Mouse (Mus musculus): ENCODE data around the gene Rcsd1. TPM values are rescaled to one million over a fixed set of nuclear protein-coding genes. Genes with fewer than 3 reads are reported as not detected.

Rcsd1 gene
- polyA plus RNA-seq, 1 experiment: 4.8 TPM

DNA sequence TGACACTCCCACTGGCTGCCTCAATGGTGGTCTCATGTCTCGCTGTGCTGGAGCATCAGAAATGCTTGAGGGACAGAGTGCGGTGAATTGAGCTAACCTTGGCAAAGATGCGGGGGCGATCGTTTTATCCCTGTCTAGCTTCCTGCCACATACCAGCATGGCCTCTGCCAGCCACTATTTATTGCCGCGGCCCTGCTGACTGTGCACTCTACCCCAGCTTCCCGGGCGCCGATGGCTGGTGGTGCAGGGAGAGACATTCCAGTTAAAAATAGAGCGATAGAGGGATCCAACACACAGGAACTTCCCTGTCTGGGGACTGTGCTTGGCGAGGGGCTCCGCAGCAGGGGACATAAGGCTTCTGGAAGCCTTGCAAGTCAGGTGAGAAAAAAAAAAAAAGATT, 42.2 kb downstream of the Rcsd1 start:
- peak overlapping the region; percentile 42; the same call in 1 of the 2 replicates for H3K27ac ChIP-seq (replicated peaks; ENCODE audit: low read depth, low read length)
- H3K4me1 ChIP-seq (ENCODE audit: control insufficient read depth, insufficient read depth, insufficient read length, low read length): peaks cover 7% of the 10 kb centered on the region
- no peak overlapping the region for H3K4me3 ChIP-seq (ENCODE audit: insufficient read depth, low read depth, low read length)

DNA sequence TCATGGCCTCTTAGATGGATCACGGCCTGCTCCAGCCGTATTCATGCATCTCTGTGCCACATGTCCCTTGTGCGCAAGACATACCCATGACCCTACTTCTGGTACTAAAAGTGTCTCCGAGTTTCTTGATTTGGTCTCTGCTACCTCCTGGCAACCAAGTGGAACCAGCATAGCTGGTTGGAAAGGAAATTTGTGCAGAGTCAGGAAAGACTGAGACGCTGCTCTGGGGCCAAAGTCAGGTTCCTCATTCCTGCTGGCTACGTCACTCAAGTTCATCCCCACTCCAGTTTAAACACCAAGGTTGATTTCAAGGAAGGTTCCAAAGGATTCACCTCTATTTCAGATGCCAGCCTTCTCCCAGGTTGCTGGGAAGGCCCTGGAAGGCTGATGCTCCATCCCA, 42.6 kb downstream of the Rcsd1 start:
- Histone ChIP-seq H3K4me1 (ENCODE audit: control insufficient read depth, insufficient read depth, insufficient read length, low read length) (peaks cover 7% of the 10 kb centered on the region), H3K4me3 (ENCODE audit: insufficient read depth, low read depth, low read length) (no peak overlapping the region), H3K27ac (replicated peaks; ENCODE audit: low read depth, low read length) (peak overlapping the region; percentile 42; the same call in 1 of the 2 replicates)

DNA sequence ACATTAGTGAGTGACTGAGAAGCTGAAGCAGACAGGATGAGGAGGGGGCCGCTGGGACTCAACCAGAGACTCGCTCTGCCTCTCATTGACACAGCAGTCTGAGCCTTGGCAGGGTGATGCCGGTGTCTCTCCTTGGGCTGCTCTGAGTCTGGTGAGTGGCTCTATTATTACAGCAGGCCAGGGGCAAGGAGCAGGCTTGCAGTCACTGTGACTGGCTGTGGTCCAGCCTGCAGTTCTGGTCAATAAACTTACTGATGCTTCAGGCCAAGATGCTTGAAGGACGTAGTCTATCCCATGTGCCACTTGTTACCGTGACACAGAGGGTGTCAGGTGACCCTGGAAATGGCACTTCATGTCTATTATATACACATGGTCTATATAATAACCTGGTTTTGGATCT, 43.8 kb downstream of the Rcsd1 start:
- Histone ChIP-seq H3K4me3 (ENCODE audit: insufficient read depth, low read depth, low read length) (no peak overlapping the region), H3K27ac (replicated peaks; ENCODE audit: low read depth, low read length) (no peak overlapping the region), H3K4me1 (ENCODE audit: control insufficient read depth, insufficient read depth, insufficient read length, low read length) (peaks cover 7% of the 10 kb centered on the region)

DNA sequence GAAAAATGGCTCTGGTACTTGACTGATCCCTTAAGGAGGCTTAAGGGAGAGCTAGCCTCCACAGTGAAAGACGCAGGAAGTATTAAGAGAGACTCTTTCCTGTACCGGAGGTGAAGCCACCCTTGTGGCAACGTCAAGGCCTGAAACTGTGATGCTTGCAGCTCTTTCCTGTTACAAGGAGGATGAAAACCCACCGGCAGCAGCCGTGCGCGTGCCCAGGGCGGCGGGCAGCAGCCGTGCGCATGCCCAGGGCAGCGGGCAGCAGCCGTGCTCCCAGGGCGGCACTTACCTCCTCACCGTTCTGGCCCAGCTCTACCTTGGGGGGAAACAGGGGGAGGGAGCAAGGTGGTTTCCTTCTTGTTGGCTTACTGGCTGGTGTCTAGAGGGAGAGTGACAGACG, 46.3 kb downstream of the Rcsd1 start:
- Histone ChIP-seq H3K4me3 (ENCODE audit: insufficient read depth, low read depth, low read length) (no peak overlapping the region), H3K4me1 (ENCODE audit: control insufficient read depth, insufficient read depth, insufficient read length, low read length) (peaks cover 5% of the 10 kb centered on the region), H3K27ac (replicated peaks; ENCODE audit: low read depth, low read length) (peak overlapping the region; percentile 28)

DNA sequence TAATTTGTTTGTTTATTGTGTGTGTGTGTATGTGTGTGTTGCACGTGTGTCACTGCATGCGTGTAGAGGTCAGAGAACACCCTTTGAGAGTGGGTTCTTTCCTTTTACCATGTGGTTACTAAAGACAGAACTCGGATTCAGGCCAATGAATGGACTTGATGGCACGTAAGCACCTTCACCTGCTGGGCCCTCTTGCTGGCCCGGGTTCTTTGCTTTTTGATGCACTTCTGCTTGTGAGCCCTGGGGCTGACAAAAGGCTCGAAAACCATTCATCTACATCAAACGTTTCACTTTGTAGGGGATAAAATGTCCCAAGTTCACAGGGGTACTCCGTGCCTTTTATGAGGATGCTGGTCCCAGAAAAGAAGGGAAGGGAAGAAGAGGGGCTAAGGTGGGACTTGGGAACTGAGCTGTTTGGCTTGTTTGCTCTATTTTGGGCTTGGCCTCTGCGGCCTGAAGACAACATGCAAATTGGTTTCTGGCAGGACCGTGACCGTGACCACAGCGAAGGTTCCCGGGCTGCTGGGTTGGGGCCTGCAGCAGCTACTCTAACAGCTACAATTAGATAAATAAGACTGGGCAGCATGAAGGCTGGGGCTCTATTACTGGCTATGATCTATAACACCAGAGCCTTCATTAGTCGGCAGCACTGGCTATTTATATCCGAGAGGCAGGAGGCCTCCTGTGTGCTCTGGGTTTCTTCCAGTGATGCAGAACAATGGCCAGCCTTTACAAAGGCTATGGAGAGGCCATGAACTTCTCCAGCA, 46.9 kb downstream of the Rcsd1 start:
- peaks cover 5% of the 10 kb centered on the region for H3K4me1 ChIP-seq (ENCODE audit: control insufficient read depth, insufficient read depth, insufficient read length, low read length)
- H3K4me3 ChIP-seq (ENCODE audit: insufficient read depth, low read depth, low read length): no peak overlapping the region
- H3K27ac ChIP-seq (replicated peaks; ENCODE audit: low read depth, low read length): peak overlapping the region; percentile 28

DNA sequence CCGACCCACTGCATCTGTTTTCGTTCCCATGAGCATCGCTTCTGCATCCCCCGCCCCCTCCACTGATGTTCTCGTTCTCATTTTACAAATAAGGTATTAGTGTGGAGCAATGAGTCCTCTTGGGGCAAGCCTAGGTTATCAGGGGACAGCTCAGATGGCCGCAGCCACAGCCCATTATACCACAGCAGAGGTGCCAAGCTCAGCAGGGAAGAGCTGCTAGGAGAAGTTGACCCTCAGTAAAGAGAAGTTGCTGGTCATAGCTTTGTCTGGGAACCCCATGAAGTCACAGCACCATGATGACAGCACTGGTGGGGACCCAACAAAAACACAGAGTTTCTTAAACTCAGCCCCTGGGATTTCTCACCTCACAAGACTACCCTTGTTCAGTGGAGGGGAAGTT, 47.8 kb downstream of the Rcsd1 start:
- H3K4me3 ChIP-seq (ENCODE audit: insufficient read depth, low read depth, low read length): no peak overlapping the region
- H3K27ac ChIP-seq (replicated peaks; ENCODE audit: low read depth, low read length): no peak overlapping the region
- peaks cover 5% of the 10 kb centered on the region; the same call in 1 of the 2 replicates for H3K4me1 ChIP-seq (ENCODE audit: control insufficient read depth, insufficient read depth, insufficient read length, low read length)

DNA sequence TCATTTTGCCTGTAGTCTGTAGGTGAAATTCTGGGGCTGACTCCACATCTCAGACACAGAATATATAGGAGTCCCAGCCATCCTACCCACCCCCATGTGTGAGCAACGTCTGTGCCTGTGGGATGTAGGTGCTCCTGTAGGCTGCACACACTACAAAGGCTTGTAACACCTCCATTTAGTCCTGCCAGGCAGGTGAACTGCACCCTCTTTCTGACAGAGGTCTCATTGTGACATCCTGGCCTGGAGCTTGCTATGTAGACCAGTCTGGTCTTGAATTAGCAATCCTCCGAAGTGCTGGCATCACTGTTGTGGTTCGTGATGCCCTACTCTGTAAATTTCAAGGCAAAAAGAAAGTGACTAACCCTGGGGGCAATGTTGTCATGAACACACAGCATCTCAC, 48.4 kb downstream of the Rcsd1 start:
- Histone ChIP-seq H3K4me3 (ENCODE audit: insufficient read depth, low read depth, low read length) (no peak overlapping the region), H3K27ac (replicated peaks; ENCODE audit: low read depth, low read length) (no peak overlapping the region), H3K4me1 (ENCODE audit: control insufficient read depth, insufficient read depth, insufficient read length, low read length) (peaks cover 5% of the 10 kb centered on the region; the same call in 1 of the 2 replicates)

DNA sequence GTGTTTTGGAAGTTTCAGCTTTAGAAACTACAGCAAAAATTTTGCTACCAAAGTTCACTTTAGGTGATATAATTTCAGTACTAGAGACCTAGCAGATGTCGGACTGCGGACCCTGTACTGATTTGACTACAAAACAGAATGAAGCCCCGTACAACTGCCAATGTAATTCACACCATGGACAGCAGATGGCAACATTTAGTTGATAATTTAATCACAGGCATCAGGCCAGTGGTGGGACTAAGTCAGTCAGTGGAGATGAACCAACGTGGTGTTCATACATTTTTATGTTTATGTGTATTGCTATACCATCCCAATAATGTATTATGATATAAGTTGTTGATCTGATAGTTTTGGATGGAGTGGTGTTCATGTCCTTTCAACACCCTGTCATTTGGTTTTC, 48.8 kb downstream of the Rcsd1 start:
- no peak overlapping the region for H3K27ac ChIP-seq (replicated peaks; ENCODE audit: low read depth, low read length)
- no peak overlapping the region for H3K4me3 ChIP-seq (ENCODE audit: insufficient read depth, low read depth, low read length)
- H3K4me1 ChIP-seq (ENCODE audit: control insufficient read depth, insufficient read depth, insufficient read length, low read length): peaks cover 5% of the 10 kb centered on the region; the same call in 1 of the 2 replicates

DNA sequence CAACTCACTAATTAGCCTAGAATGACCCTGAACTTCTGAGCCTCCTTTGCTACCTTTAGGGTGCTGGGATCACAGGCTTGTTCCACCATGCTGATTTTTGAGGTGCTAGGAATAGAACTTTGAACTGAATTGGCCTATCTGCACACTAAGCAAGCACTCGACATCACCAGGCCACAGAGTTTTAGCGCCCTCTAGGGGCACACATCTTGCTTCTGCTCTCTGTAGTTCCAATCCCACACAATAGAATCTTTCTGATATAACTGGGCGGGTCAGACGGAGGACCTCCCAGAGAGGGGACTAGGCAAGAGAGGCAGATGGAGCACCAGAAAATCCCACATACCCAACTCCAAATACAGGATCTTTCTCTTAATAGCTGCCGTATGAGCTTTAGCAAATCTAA, 51.0 kb downstream of the Rcsd1 start:
- Histone ChIP-seq H3K4me3 (ENCODE audit: insufficient read depth, low read depth, low read length) (no peak overlapping the region), H3K4me1 (ENCODE audit: control insufficient read depth, insufficient read depth, insufficient read length, low read length) (peaks cover 5% of the 10 kb centered on the region; the same call in 1 of the 2 replicates), H3K27ac (replicated peaks; ENCODE audit: low read depth, low read length) (no peak overlapping the region)

DNA sequence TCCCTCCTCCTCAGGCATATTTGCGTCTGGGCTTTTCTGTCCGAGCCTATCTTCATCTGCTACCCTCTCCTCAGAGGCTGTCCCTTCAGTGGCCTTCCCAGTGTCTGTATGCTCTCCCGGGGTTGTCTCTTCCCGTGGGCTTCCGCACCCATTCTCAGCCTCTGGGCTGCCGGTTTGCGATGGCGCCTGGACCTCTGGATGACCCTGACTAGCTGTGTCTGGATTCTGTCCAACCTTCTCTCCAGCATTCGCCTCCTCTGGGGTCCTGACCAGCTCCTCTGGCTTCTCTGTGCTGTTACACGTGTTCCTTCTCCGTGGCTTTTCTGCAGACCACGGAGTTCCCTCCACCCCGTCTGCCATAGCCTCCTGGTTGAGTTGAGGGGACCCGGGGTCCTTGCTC, 54.1 kb downstream of the Rcsd1 start:
- Histone ChIP-seq H3K27ac (replicated peaks; ENCODE audit: low read depth, low read length) (no peak overlapping the region), H3K4me1 (ENCODE audit: control insufficient read depth, insufficient read depth, insufficient read length, low read length) (peaks cover 3% of the 10 kb centered on the region; the same call in 1 of the 2 replicates), H3K4me3 (ENCODE audit: insufficient read depth, low read depth, low read length) (no peak overlapping the region)

DNA sequence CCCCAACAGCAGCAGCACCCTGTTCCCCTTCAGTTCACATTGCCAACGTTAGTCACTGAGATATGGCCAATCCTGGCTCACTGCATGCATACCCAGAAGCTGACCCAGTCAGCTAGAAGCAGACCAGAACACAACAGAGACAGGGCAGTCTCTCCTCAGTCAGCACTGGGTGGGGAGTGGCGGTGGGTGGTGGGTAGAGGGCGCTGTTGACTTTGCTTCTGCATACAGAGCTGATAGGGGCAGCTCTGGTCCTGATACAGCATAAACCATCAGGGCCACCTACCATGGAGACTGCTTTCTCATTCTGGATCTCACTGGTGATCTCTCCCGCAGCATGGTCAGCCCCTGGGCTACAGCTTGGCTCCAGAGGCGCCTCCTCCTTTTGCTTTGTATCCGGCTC, 54.5 kb downstream of the Rcsd1 start:
- Histone ChIP-seq H3K27ac (replicated peaks; ENCODE audit: low read depth, low read length) (no peak overlapping the region), H3K4me3 (ENCODE audit: insufficient read depth, low read depth, low read length) (no peak overlapping the region), H3K4me1 (ENCODE audit: control insufficient read depth, insufficient read depth, insufficient read length, low read length) (peaks cover 3% of the 10 kb centered on the region; the same call in 1 of the 2 replicates)

DNA sequence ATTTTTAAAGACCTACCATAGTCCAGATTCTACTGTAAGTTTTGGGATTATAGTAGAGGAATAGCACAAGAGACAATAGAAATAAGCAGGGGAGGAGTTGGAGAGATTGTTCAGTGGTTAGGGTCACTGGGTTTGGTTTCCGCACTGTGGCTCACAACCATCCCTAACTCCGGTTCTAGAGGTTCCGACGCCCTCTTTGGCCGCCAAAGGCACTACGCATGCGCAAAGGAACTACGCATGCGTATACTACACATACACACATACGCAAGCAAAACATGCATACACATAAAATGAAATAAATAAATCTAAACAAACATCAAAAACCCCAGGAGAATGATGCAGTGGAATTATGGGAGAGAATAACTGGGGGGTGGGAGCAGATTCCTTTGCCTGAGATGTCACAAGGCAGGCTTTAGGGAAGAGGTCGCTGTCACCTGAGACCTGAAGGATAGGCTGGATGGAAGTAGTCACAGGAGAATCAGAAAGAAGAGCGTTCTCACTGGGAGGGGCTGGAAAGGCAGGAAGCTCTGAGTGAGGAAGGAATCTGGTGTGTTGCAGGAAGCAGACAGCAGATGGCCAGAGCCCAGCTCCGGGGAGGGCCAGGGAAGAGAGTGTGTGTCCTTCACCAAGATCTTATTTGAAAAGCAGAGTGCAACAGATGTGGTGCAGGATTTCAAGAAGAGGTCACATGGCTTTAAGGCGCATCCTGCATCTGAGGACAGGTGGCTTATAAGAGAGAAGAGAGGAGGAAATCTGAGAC, 56.3 kb downstream of the Rcsd1 start:
- H3K27ac ChIP-seq (replicated peaks; ENCODE audit: low read depth, low read length): no peak overlapping the region
- peaks cover 3% of the 10 kb centered on the region; the same call in 1 of the 2 replicates for H3K4me1 ChIP-seq (ENCODE audit: control insufficient read depth, insufficient read depth, insufficient read length, low read length)
- H3K4me3 ChIP-seq (ENCODE audit: insufficient read depth, low read depth, low read length): no peak overlapping the region

DNA sequence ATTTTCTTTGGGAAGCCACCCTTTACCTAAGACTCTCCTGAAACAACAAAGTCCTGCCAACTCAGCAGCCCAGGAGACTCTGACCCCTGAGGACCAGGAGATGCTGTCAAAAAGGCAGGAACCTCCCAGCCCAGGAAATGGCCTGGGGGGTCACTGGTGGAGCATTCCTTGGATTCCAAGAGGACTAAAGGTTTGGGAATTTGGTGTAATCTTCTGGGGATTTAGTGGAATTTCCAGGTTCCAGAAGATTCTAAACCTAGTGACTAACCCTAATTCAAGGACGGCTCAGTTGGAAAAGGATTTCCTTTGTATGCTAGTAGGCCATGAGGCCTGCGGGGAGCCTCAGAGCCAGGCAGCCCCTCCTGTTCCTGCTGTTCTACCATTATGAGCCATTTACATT, 57.0 kb downstream of the Rcsd1 start:
- peaks cover 3% of the 10 kb centered on the region; the same call in 1 of the 2 replicates for H3K4me1 ChIP-seq (ENCODE audit: control insufficient read depth, insufficient read depth, insufficient read length, low read length)
- H3K27ac ChIP-seq (replicated peaks; ENCODE audit: low read depth, low read length): peak overlapping the region; percentile 54; the same call in 1 of the 2 replicates
- H3K4me3 ChIP-seq (ENCODE audit: insufficient read depth, low read depth, low read length): no peak overlapping the region

DNA sequence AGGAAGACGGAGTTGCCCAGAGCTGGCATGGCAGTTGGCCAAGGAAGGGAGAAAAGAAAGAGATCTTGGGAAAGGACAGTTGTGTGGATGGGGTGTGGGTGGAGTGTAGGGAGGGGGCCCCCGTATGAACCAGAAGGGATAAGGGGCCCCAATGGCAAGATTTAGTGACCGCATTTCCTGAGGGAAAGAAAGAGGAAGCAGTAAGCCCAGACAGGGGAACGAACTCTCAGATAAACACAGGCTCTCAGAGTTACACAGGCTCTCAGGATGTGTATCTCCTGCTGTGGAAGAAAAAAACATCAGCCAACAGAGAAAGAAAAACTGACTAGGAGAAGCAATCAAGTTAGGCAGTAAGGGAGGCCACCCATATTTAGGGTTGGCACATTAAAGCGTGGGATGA, 58.4 kb downstream of the Rcsd1 start:
- peaks cover 3% of the 10 kb centered on the region; the same call in 1 of the 2 replicates for H3K4me1 ChIP-seq (ENCODE audit: control insufficient read depth, insufficient read depth, insufficient read length, low read length)
- H3K4me3 ChIP-seq (ENCODE audit: insufficient read depth, low read depth, low read length): no peak overlapping the region
- H3K27ac ChIP-seq (replicated peaks; ENCODE audit: low read depth, low read length): no peak overlapping the region

DNA sequence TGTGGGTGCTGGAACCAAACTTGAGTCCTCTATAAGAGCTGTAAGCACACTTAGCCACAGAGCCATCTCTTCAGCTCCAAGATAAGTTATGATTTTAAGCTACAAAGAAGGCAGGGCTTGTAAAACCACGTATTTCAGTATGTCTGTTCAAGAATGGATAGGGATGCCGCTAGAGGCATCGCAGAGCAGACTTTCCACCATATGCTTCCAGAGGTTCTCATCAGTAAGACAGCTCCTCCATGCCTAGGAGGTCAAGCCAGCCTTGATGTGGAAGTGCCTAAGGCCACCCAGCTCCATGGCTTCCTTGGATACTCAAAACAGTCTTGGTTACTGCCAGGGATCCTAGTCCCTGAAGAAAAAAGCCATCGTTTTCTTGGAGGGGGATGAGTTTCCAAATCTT, 64.5 kb downstream of the Rcsd1 start:
- no peak overlapping the region for H3K27ac ChIP-seq (replicated peaks; ENCODE audit: low read depth, low read length)
- no peak overlapping the region for H3K4me3 ChIP-seq (ENCODE audit: insufficient read depth, low read depth, low read length)
- no peaks in the 10 kb centered on the region for H3K4me1 ChIP-seq (ENCODE audit: control insufficient read depth, insufficient read depth, insufficient read length, low read length)

Measured in brown adipose tissue, adult 24 weeks (tissue).